Mouse (Mus musculus): ENCODE data around the gene Tmx2. TPM values are rescaled to one million over a fixed set of nuclear protein-coding genes. Genes with fewer than 3 reads are reported as not detected.

The Tmx2 gene
- total RNA-seq, 2 experiments from 2014 or later = 183 to 192 TPM

Other genes with a start within 250 kb of the Tmx2 start
- gene Tfpi, start 202.4 kb downstream of the Tmx2 start, total RNA-seq (2021) = 1 to 10 TPM; 6.2 to 7.6 TPM
- gene Ctnnd1, start 28.4 kb downstream of the Tmx2 start, total RNA-seq (2021) = 10 to 100 TPM; 61.3 to 64.7 TPM
- not detected for gene Btbd18, start 20.1 kb downstream of the Tmx2 start, total RNA-seq (2021)
- 10 to 100 TPM; 71.0 to 73.0 TPM for gene Selenoh, start 8.4 kb downstream of the Tmx2 start, total RNA-seq (2021)
- gene Gm28635, start 1.1 kb downstream of the Tmx2 start, total RNA-seq (2021) = 10 to 100 TPM in 1 of 2 experiments, 1 to 10 TPM in 1; 6.7 to 11.1 TPM
- gene Med19, start 738 bp downstream of the Tmx2 start, total RNA-seq (2021) = 10 to 100 TPM; 36.1 to 36.8 TPM
- 10 to 100 TPM; 37.0 to 38.4 TPM for gene Zdhhc5, start 36.0 kb upstream of the Tmx2 start, total RNA-seq (2021)
- gene Clp1, start 48.2 kb upstream of the Tmx2 start, total RNA-seq (2021) = 1 to 10 TPM; 8.0 to 8.3 TPM
- 10 to 100 TPM; 21.9 to 23.2 TPM for gene Ypel4, start 54.9 kb upstream of the Tmx2 start, total RNA-seq (2021)
- gene Gm19426, start 64.5 kb upstream of the Tmx2 start, total RNA-seq (2021) = 1 to 10 TPM; 3.0 to 3.6 TPM
- 1 to 10 TPM; 4.7 to 6.9 TPM for gene Serping1, start 96.3 kb upstream of the Tmx2 start, total RNA-seq (2021)
- gene Ube2l6, start 119.7 kb upstream of the Tmx2 start, total RNA-seq (2021) = 1 to 10 TPM; 6.5 to 6.8 TPM
- gene Smtnl1, start 143.5 kb upstream of the Tmx2 start, total RNA-seq (2021) = not detected
- 10 to 100 TPM; 62.8 to 66.7 TPM for gene Timm10, start 147.9 kb upstream of the Tmx2 start, total RNA-seq (2021)
- under 1 TPM; 0.34 to 0.43 TPM for gene Slc43a1, start 159.7 kb upstream of the Tmx2 start, total RNA-seq (2021)
- 10 to 100 TPM; 82.1 to 83.8 TPM for gene Rtn4rl2, start 207.6 kb upstream of the Tmx2 start, total RNA-seq (2021)

All from left cerebral cortex, postnatal 10 days (tissue).